Comparison of ENCODE assay signal across 7 mouse cellular contexts in the genomic region with DNA sequence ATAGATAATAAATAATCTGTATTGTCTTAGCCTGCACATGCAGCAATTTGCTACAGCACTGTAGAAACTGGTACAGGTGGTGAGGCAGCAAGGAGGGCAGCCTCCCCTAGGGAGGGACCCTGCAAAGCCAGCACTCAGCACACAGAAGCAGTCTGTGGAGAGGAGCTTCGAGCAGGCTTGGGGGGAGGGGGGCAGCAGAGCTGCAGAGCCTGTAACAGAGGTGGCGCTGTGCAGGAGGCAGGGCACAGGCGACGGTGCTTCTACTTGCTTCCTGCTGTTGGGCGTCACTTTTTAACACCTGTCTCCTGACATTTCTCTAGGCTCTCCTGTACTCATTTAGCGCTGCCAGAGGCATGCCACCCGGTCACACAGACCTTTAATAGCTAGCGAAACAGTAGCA.
DNase-seq lines count a peak whose midpoint lies in the region; ATAC-seq and TF ChIP-seq lines count a peak whose summit lies in the region.

No protein-coding gene starts in this region.

- no peaks in the 10 kb centered on the region for H3K36me3 ChIP-seq in lung, embryonic 16.5 days (ENCODE audit: control insufficient read depth, insufficient read depth, low read length)
- no peaks in the 10 kb centered on the region for H3K36me3 ChIP-seq in embryonic facial prominence, embryonic 14.5 days (ENCODE audit: control insufficient read depth, insufficient read depth, low read length)
- H3K36me3 ChIP-seq in midbrain, embryonic 13.5 days: no peaks in the 10 kb centered on the region

- ATAC-seq in lung, embryonic 16.5 days (ENCODE audit: low read depth): peak; percentile 52; the same call in 1 of the 2 replicates
- ATAC-seq in embryonic facial prominence, embryonic 14.5 days (ENCODE audit: low read depth): peak; percentile 76
- ATAC-seq in midbrain, embryonic 13.5 days: peak; percentile 85

- no peak overlapping the region for H3K9ac ChIP-seq in lung, embryonic 16.5 days (ENCODE audit: low read length)
- peak overlapping the region; percentile 8; the same call in 1 of the 2 replicates for H3K9ac ChIP-seq in embryonic facial prominence, embryonic 14.5 days (ENCODE audit: low read depth, low read length)
- 0 out of 2 replicates have a peak overlapping the region, but pooled peaks have one; percentile 0 for H3K9ac ChIP-seq in midbrain, embryonic 13.5 days (replicated peaks)

- DNase-seq in lung, adult 2 months: no peak
- DNase-seq in embryonic facial prominence, embryonic 14.5 days (ENCODE audit: low spot score): peak; percentile 65
- peak; percentile 24 for DNase-seq in induced T-regulatory cell, adult 2 months (ENCODE audit: low read depth)
- DNase-seq in thymus, postnatal 10 days (ENCODE audit: low spot score in 2 of 2): peak; percentile 17 to 42
- no peak for DNase-seq in gastrocnemius, adult 18-20 months (ENCODE audit: low spot score)

- TF ChIP-seq CTCF in lung, adult 2 months (IDR thresholded peaks at IDR 0.05; ENCODE audit: insufficient read depth, low read length): no peak

- peak overlapping the region; percentile 41 for H3K4me2 ChIP-seq in lung, embryonic 16.5 days (ENCODE audit: low read depth, low read length)
- peak overlapping the region; percentile 49 for H3K4me2 ChIP-seq in embryonic facial prominence, embryonic 14.5 days (ENCODE audit: low read depth, low read length)
- peak overlapping the region; percentile 47 for H3K4me2 ChIP-seq in midbrain, embryonic 13.5 days (replicated peaks)

- H3K4me1 ChIP-seq in lung, embryonic 16.5 days (replicated peaks; ENCODE audit: control insufficient read depth, insufficient read depth, low read length): peaks cover 5% of the 10 kb centered on the region; the same call in 1 of the 2 replicates
- no peaks in the 10 kb centered on the region for H3K4me1 ChIP-seq in lung, adult 2 months (ENCODE audit: control insufficient read depth, insufficient read depth, low read length)
- peaks cover 9% of the 10 kb centered on the region for H3K4me1 ChIP-seq in embryonic facial prominence, embryonic 14.5 days (ENCODE audit: control insufficient read depth, insufficient read depth, low read length)
- peaks cover 19% of the 10 kb centered on the region for H3K4me1 ChIP-seq in midbrain, embryonic 13.5 days (replicated peaks)

- no peaks in the 10 kb centered on the region for H3K27me3 ChIP-seq in lung, embryonic 16.5 days (ENCODE audit: control insufficient read depth, insufficient read depth, low read depth, low read length)
- no peaks in the 10 kb centered on the region for H3K27me3 ChIP-seq in embryonic facial prominence, embryonic 14.5 days (replicated peaks; ENCODE audit: control insufficient read depth, insufficient read depth, low read length)
- peaks cover 4% of the 10 kb centered on the region for H3K27me3 ChIP-seq in midbrain, embryonic 13.5 days

- 10% methylated on average over 8 of the region's 8 CpGs for WGBS in lung, embryonic 16.5 days
- WGBS in lung, adult 2 months: 25% methylated on average over 8 of the region's 8 CpGs
- WGBS in embryonic facial prominence, embryonic 14.5 days: 0% methylated on average over 8 of the region's 8 CpGs
- WGBS in midbrain, embryonic 13.5 days: 2% methylated on average over 8 of the region's 8 CpGs

- H3K4me3 ChIP-seq in lung, embryonic 16.5 days (ENCODE audit: low read length): no peak overlapping the region; the same call in 1 of the 2 replicates
- H3K4me3 ChIP-seq in lung, adult 2 months (replicated peaks; ENCODE audit: extremely low read depth, low read depth, low read length): no peak overlapping the region
- peak overlapping the region; percentile 18 for H3K4me3 ChIP-seq in embryonic facial prominence, embryonic 14.5 days (ENCODE audit: low read depth, low read length)
- peak overlapping the region; percentile 25 for H3K4me3 ChIP-seq in midbrain, embryonic 13.5 days (replicated peaks)

- H3K9me3 ChIP-seq in lung, embryonic 16.5 days (ENCODE audit: control insufficient read depth, low read length): no peaks in the 10 kb centered on the region
- H3K9me3 ChIP-seq in embryonic facial prominence, embryonic 14.5 days (ENCODE audit: control insufficient read depth, low read length): no peaks in the 10 kb centered on the region
- no peaks in the 10 kb centered on the region for H3K9me3 ChIP-seq in midbrain, embryonic 13.5 days

- no peak for TF ChIP-seq POLR2A in lung, adult 2 months (IDR thresholded peaks at IDR 0.05; ENCODE audit: borderline replicate concordance, extremely low read depth, low read depth, low read length)

- no peak overlapping the region for H3K27ac ChIP-seq in lung, embryonic 16.5 days (ENCODE audit: low read length)
- H3K27ac ChIP-seq in embryonic facial prominence, embryonic 14.5 days (replicated peaks; ENCODE audit: low read depth, low read length): no peak overlapping the region
- 0 out of 2 replicates have a peak overlapping the region, but pooled peaks have one; percentile 15 for H3K27ac ChIP-seq in midbrain, embryonic 13.5 days

Comparison
In these comparisons a context has a peak if more than half of its experiments do, and no peak if none do; other contexts are left out.
1. H3K4me3 ChIP-seq: peak in embryonic facial prominence, embryonic 14.5 days (single experiment) and midbrain, embryonic 13.5 days (single experiment); none in lung, embryonic 16.5 days (single experiment) and lung, adult 2 months (single experiment).
2. DNase-seq: peak in embryonic facial prominence, embryonic 14.5 days (single experiment), induced T-regulatory cell, adult 2 months (single experiment) and thymus, postnatal 10 days (2 of 2); none in lung, adult 2 months (single experiment) and gastrocnemius, adult 18-20 months (single experiment).
3. Peak in every context shown above with its lines, with median percentiles within 50 percentile points of each other: ATAC-seq and H3K4me2 ChIP-seq.